Mouse (Mus musculus): Measurements from ENCODE around the gene Dbx2. TPM values are rescaled to one million over a fixed set of nuclear protein-coding genes. Genes with fewer than 3 reads are reported as not detected.

Gene Dbx2
- polyA plus RNA-seq, 1 experiment from 2014 or later = 15.1 TPM

- Histone ChIP-seq H3K9ac (ENCODE audit: low read depth, low read length) (no peak overlapping the region), H3K27ac (ENCODE audit: low read depth, low read length) (no peak overlapping the region), H3K36me3 (ENCODE audit: control insufficient read depth, insufficient read depth, low read length) (no peaks in the 10 kb centered on the region), H3K9me3 (ENCODE audit: control insufficient read depth, low read length) (no peaks in the 10 kb centered on the region), H3K4me1 (ENCODE audit: control insufficient read depth, insufficient read depth, low read depth, low read length) (no peaks in the 10 kb centered on the region), H3K27me3 (replicated peaks; ENCODE audit: control insufficient read depth, insufficient read depth, low read length) (no peaks in the 10 kb centered on the region), H3K4me3 (ENCODE audit: low read length) (no peak overlapping the region), H3K4me2 (ENCODE audit: low read length) (no peak overlapping the region)
- no peak for ATAC-seq
- WGBS = 94% methylated on average over 15 of the region's 15 CpGs
Observed at GRCm38 (mm10) chr15:95586906-95587305, 68.9 kb downstream of the Dbx2 start.

DNA sequence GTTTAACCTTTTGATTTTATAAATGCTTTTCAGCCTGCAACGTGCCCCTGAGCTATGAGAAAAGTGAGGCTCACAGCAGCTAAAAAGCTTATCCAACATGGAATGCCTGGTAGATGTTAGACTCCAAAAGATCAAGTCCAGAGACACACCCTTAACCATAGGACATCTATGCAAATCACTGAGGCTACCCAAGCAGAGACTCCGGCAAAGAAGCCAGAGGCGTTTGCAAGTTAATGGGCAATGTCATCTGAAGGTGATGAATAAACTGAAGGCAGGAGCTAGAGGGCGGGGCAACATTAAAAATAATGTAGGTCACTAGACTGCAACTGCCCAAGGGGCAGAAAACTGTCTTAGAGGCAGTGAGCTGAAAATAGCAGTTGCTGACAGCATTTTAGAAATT is 70.9 kb downstream of the Dbx2 start:
- H3K4me3 ChIP-seq (ENCODE audit: low read length) = no peak overlapping the region
- no peaks in the 10 kb centered on the region for H3K9me3 ChIP-seq (ENCODE audit: control insufficient read depth, low read length)
- H3K4me1 ChIP-seq (ENCODE audit: control insufficient read depth, insufficient read depth, low read depth, low read length) = no peaks in the 10 kb centered on the region
- ATAC-seq = no peak
- H3K9ac ChIP-seq (ENCODE audit: low read depth, low read length) = no peak overlapping the region
- H3K4me2 ChIP-seq (ENCODE audit: low read length) = no peak overlapping the region
- H3K27ac ChIP-seq (ENCODE audit: low read depth, low read length) = no peak overlapping the region
- no peaks in the 10 kb centered on the region for H3K27me3 ChIP-seq (replicated peaks; ENCODE audit: control insufficient read depth, insufficient read depth, low read length)
- 51% methylated on average over 4 of the region's 4 CpGs for WGBS
- H3K36me3 ChIP-seq (ENCODE audit: control insufficient read depth, insufficient read depth, low read length) = no peaks in the 10 kb centered on the region

GRCm38 (mm10) chr15:95574661-95575060 is 81.1 kb downstream of the Dbx2 start:
- 10% methylated on average over 5 of the region's 5 CpGs for WGBS
- peak; percentile 75; the same call in 1 of the 2 replicates for ATAC-seq
- Histone ChIP-seq H3K27ac (ENCODE audit: low read depth, low read length) (no peak overlapping the region), H3K4me2 (ENCODE audit: low read length) (peak overlapping the region; percentile 21), H3K4me3 (ENCODE audit: low read length) (no peak overlapping the region), H3K27me3 (replicated peaks; ENCODE audit: control insufficient read depth, insufficient read depth, low read length) (no peaks in the 10 kb centered on the region; the same call in 1 of the 2 replicates), H3K9ac (ENCODE audit: low read depth, low read length) (no peak overlapping the region), H3K36me3 (ENCODE audit: control insufficient read depth, insufficient read depth, low read length) (no peaks in the 10 kb centered on the region), H3K9me3 (ENCODE audit: control insufficient read depth, low read length) (no peaks in the 10 kb centered on the region; the same call in 1 of the 2 replicates), H3K4me1 (ENCODE audit: control insufficient read depth, insufficient read depth, low read depth, low read length) (no peaks in the 10 kb centered on the region; the same call in 1 of the 2 replicates)

Other genes with a start within 250 kb of the Dbx2 start
- 178 and 181 TPM in 2 replicates for gene Nell2, start 127.4 kb downstream of the Dbx2 start, polyA plus RNA-seq (2015; fragmentation: Nextera tagmentation; extraction: Ambion mirVana)
- gene Ano6, start 134.9 kb upstream of the Dbx2 start, polyA plus RNA-seq (2015; fragmentation: Nextera tagmentation; extraction: Ambion mirVana) = 25.0 and 30.6 TPM in 2 replicates

Data from hindbrain, embryonic 16.5 days (tissue).